Mouse (Mus musculus): ENCODE results near the gene Grk2. TPM values are rescaled to one million over a fixed set of nuclear protein-coding genes. Genes with fewer than 3 reads are reported as not detected.

The Grk2 gene
- total and polyA plus RNA-seq, 3 experiments, result 118 to 203 (median 193) TPM

GRCm38 (mm10) chr19:4294381-4295097 is 11.5 kb downstream of the Grk2 start:
- Histone ChIP-seq H3K36me3 (replicated peaks in 1 of 2; ENCODE audit: control insufficient read depth in 1 of 2, insufficient read depth in 1 of 2, low read length in 1 of 2) (peaks cover 62 to 88% of the 10 kb centered on the region in 2 experiments), H3K4me1 (ENCODE audit: control insufficient read depth in 1 of 2, insufficient read depth in 2 of 2) (peaks cover 72 to 97% of the 10 kb centered on the region in 2 experiments), H3K27ac (ENCODE audit: insufficient read depth, low read depth) (peak overlapping the region; percentile 86), H3K9ac (ENCODE audit: insufficient read depth, low read depth) (no peak overlapping the region), H3K4me2 (ENCODE audit: insufficient read depth, low read depth, poor library complexity, severe bottlenecking) (peak overlapping the region; percentile 53), H3K27me3 (replicated peaks) (no peaks in the 10 kb centered on the region), H3K79me2 (replicated peaks; ENCODE audit: control insufficient read depth, extremely low read depth, insufficient read depth, poor library complexity, severe bottlenecking) (peaks cover 77% of the 10 kb centered on the region), H3K4me3 (replicated peaks in 1 of 3; ENCODE audit: low read depth in 2 of 3, low read length in 2 of 3, poor library complexity in 1 of 3) (peak overlapping the region in 2 of 3 experiments; percentile 4 to 17), H3K9me3 (replicated peaks; ENCODE audit: low read length) (peaks cover 18% of the 10 kb centered on the region)
- TF ChIP-seq ZMIZ1 (IDR thresholded peaks at IDR 0.05; ENCODE audit: low read depth, low read length) (no peak), ETS1 (conservative IDR thresholded peaks at IDR 0.05; ENCODE audit: low read depth, low read length) (peak; percentile 91), NRF1 (IDR thresholded peaks at IDR 0.05; ENCODE audit: low read depth, low read length) (0 out of 2 replicates have a peak, but pooled peaks have one; percentile 21), CTCF (conservative IDR thresholded peaks at IDR 0.05 in 1 of 2, IDR thresholded peaks at IDR 0.05 in 1 of 2; ENCODE audit: low read depth in 2 of 2, low read length in 2 of 2) (no peak), HCFC1 (IDR thresholded peaks at IDR 0.05; ENCODE audit: low read depth, low read length) (peak; percentile 57), NELFE (IDR thresholded peaks at IDR 0.05; ENCODE audit: low read depth, low read length) (no peak), POLR2A (IDR thresholded peaks at IDR 0.05; ENCODE audit: low read depth, low read length) (0 out of 2 replicates have a peak, but pooled peaks have one; percentile 14), SIN3A (IDR thresholded peaks at IDR 0.05; ENCODE audit: low read length) (peak; percentile 96), E2F4 (IDR thresholded peaks at IDR 0.05; ENCODE audit: insufficient replicate concordance, low read depth, low read length) (no peak), MYC (IDR thresholded peaks at IDR 0.05; ENCODE audit: low read depth, low read length) (no peak; the same call in 1 of the 2 replicates), POLR2AphosphoS2 (IDR thresholded peaks at IDR 0.05; ENCODE audit: low read depth, low read length) (peak; percentile 42; the same call in 1 of the 2 replicates), TCF12 (IDR thresholded peaks at IDR 0.05; ENCODE audit: low read depth, low read length) (peak; percentile 86), EP300 (IDR thresholded peaks at IDR 0.05; ENCODE audit: low read length) (peak; percentile 75; the same call in 1 of the 2 replicates), BHLHE40 (IDR thresholded peaks at IDR 0.05; ENCODE audit: low read depth, low read length) (peak; percentile 70), MAZ (IDR thresholded peaks at IDR 0.05; ENCODE audit: low read depth, low read length) (peak; percentile 67), USF1 (IDR thresholded peaks at IDR 0.05; ENCODE audit: low read depth, low read length) (no peak), MAX (IDR thresholded peaks at IDR 0.05; ENCODE audit: low read length) (no peak), SMC3 (IDR thresholded peaks at IDR 0.05; ENCODE audit: low read depth, low read length) (no peak), IRF4 (IDR thresholded peaks at IDR 0.05; ENCODE audit: low read depth, low read length) (peak; percentile 74; the same call in 1 of the 2 replicates), USF2 (conservative IDR thresholded peaks at IDR 0.05; ENCODE audit: low read depth, low read length) (no peak), ELF1 (IDR thresholded peaks at IDR 0.05; ENCODE audit: low read depth, low read length) (peak; percentile 80), RCOR1 (conservative IDR thresholded peaks at IDR 0.05; ENCODE audit: low read depth, low read length) (no peak), ZKSCAN1 (IDR thresholded peaks at IDR 0.05; ENCODE audit: borderline replicate concordance, low read depth, low read length) (no peak), UBTF (IDR thresholded peaks at IDR 0.05; ENCODE audit: low read depth, low read length) (no peak), ZNF384 (IDR thresholded peaks at IDR 0.05; ENCODE audit: low read depth, low read length) (no peak), RAD21 (IDR thresholded peaks at IDR 0.05; ENCODE audit: low read depth, low read length) (no peak), CHD1 (IDR thresholded peaks at IDR 0.05; ENCODE audit: low read depth, low read length) (peak; percentile 56; the same call in 1 of the 2 replicates), MXI1 (IDR thresholded peaks at IDR 0.05; ENCODE audit: low read depth, low read length) (peak; percentile 77), TBP (conservative IDR thresholded peaks at IDR 0.05; ENCODE audit: low read depth, low read length) (no peak), ZC3H11A (IDR thresholded peaks at IDR 0.05; ENCODE audit: low read depth, low read length) (no peak), MAFK (IDR thresholded peaks at IDR 0.05; ENCODE audit: insufficient replicate concordance, low read length) (no peak; the same call in 1 of the 2 replicates), JUND (conservative IDR thresholded peaks at IDR 0.05; ENCODE audit: low read depth, low read length) (no peak), JUN (IDR thresholded peaks at IDR 0.05; ENCODE audit: insufficient read depth, low read depth, low read length) (no peak), CHD2 (IDR thresholded peaks at IDR 0.05; ENCODE audit: low read length) (peak; percentile 90), PAX5 (IDR thresholded peaks at IDR 0.05; ENCODE audit: low read length) (no peak), KAT2A (IDR thresholded peaks at IDR 0.05; ENCODE audit: insufficient replicate concordance, low read length) (no peak), GABPA (IDR thresholded peaks at IDR 0.05; ENCODE audit: insufficient replicate concordance, low read depth, low read length) (no peak), MEF2A (IDR thresholded peaks at IDR 0.05; ENCODE audit: borderline replicate concordance, low read depth, low read length) (peak; percentile 84)
- in situ Hi-C loops (cut with MboI; ENCODE audit: low pct_ligation_motif_present, low pct_unique_long_range_greater_than_20kb, low sequenced_read_pairs) (no loop called here), dilution Hi-C loops (cut with MboI; ENCODE audit: extremely low pct_ligation_motif_present, extremely low pct_unique_long_range_greater_than_20kb, low sequenced_read_pairs) (no loop called here)
- peak; percentile 91 for DNase-seq (ENCODE audit: extremely low read depth)

Data from CH12.LX (cell line).